Mouse (Mus musculus): ENCODE results near the gene Ncln.
"Not testable (repeated sequence)": the region's sequence is repeated elsewhere in the genome, so short reads cannot be mapped to it uniquely, and the experiment has no call there.

The Ncln gene

DNA sequence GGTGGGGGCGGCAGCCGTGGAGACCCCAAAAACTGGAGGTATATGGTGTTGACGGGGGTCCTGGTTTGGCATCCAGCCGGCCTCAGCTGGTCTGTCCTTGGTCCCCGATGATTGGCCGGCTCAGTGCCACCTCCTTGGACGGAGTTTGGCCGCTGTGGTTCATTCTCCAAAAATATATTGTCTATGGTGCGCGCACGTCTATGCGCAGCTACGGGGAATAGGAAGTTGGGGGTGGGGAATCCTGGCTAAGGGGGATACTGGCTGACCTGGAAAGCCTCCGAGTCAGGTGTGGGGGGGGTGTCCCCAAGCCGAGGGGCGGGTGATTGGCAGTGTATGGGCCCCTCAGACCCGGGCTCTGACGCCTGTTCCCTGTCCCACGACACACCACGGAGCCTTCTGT is 35.7 kb downstream of the Ncln start:
- peak; percentile 21 for DNase-seq

DNA sequence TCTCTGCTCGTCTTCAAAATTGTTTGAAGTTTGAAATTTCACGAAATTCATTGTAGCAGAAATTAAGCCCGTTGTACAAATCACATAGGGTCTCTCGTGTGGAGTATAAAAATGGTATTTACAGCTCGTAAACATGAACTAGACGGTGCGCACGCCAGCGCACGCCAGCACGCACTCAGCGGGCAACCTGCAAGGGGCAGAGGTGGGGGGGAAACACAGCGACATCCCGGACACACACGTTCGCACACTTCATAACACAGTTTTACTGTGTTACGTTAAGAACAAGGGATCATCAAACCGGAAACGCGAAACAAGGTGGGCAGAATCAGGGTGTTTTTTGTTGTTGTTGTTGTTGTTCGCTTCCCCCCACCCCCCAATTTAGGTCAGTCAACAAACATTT is 36.8 kb downstream of the Ncln start:
- peak; percentile 11 for DNase-seq

DNA sequence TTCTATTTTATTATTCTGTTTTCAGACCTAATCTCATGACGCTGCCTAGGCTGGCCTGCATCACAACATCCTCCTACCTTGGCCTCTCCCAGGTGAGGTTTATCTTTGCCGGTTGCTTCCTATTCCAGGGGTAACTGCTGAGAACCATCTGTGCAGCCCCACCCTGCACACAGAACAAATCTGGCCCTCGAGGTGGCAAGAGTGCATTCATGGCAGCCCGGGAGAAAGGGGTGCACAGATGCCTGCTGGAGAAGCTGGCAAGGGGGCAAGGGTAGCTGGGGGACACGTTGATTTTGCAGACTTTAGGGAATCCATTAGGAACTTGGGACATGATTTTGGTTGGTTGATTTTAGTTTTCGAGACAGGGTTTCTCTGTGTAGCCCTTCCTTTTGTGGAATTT is 37.9 kb downstream of the Ncln start:
- DNase-seq: peak; percentile 7

DNA sequence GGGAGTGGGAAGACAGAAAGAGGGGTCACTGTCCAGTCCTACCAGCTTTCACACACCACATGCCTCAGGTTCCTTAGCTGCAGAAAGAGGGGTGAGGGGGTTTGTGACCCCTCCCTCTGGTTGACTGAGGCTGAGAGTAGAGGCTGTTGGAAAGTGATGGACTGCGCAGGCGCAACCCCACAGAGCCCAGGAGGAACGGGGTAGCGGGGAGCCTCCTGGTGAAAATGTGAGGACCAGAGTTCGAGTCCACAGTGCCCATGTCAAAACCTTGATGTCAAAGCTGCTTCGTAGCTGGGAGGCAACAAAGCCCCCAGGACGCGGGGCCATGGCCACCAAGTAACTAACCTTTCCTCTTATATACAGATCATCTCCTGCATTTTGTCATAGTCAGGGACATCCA is 38.6 kb downstream of the Ncln start:
- DNase-seq: peak; percentile 5

DNA sequence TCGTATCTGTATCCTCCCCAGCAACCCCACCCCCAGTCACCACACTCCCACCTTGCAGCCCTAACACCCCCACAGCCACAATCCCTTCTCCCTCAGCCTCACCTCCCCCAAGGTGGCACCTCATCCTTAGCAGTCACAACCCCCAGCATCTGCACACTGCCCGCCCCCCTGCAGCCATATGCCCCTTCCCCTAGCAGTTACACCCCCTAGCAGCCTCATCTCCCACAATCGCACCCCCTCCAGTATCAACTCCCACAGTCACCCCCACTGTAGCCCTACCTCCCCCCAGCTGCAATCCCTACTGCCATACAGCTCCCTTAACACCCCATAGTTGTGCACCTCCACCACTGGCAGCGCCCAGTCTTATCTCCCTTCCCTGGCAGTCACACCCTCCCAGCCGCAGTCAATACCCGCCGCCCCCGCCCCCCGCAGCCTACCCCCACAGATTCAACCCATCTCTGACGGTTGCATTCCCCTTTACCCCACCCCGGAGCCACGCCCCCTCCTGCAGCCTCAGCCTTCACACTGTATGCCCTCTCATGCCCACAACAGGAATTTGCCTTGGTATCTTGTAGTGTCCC is 39.1 kb downstream of the Ncln start:
- DNase-seq: peak; percentile 6

DNA sequence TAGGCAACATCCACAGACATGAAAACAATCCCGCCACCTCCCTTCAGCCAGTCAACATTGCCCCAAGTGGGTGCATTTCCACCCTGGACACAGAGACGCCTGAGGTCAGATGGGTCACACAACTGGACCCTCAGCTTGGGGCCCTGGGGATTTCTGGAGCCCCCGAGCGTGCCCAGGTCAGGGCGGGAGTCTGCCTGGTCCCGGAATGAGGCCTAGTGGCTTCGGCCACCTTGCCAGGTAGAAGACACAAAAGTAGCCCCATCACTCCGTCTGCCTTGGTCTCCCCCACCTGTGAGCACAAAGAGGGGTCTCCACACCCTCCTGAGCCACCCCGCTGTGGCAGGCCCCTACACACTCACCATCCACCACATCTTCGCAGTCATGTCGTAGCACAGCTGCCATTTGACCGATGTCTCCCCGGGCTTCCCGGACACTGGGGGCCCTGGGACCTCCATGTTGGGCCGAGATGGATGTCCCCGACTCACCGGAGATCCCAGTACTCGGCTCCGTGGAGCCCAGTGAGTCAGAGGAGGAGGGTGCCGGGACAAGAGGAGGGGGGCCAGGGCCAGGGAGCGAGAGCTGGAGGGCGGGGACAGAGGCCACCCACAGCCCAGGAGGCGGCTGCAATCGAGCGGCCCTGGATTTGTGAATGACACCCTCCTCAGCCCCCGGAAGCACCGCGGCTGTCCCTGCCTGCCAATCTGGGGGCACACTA is 40.9 kb downstream of the Ncln start, which contains the start of gene Nfic:
Nfic (minus strand) TSS at position 455 of the 715 bp plus-strand sequence.
- peak; percentile 6 for DNase-seq

DNA sequence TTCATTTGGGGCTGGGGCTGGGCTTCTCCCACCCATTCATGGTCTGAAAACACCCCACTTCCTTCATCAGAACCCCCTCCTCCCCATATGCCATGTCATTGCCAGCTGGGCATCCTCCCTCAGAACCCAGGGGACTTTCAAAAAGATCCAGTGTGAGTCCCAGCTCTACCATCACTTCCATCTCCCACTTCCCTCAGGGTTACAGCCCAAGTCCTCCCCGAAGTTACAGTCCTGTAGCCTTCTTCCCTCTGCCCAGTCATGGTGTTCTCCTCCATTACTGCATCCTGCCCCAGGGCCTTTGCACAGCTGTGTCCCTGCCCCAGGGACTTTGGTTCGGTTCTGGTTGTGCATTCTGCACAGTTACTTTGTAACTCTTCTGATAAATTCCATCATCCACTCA is 42.1 kb downstream of the Ncln start:
- no peak for DNase-seq

DNA sequence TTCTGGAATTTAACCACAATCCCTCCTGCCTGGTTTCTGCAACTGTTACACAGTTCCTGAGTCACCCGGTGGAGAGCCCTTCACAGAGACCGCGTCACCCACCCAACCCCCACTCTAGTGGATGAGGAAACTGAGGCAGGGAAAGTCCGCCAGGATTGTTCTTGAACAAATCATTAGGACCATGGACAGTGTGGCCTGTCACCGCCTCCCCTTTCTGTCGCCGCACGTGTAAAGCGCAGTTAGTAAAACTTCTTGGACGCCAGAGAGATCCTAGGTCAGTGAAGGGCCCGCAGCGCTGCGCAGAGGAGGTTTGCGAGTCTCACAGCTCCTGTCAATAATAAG is 43.3 kb downstream of the Ncln start:
- no peak for DNase-seq

DNA sequence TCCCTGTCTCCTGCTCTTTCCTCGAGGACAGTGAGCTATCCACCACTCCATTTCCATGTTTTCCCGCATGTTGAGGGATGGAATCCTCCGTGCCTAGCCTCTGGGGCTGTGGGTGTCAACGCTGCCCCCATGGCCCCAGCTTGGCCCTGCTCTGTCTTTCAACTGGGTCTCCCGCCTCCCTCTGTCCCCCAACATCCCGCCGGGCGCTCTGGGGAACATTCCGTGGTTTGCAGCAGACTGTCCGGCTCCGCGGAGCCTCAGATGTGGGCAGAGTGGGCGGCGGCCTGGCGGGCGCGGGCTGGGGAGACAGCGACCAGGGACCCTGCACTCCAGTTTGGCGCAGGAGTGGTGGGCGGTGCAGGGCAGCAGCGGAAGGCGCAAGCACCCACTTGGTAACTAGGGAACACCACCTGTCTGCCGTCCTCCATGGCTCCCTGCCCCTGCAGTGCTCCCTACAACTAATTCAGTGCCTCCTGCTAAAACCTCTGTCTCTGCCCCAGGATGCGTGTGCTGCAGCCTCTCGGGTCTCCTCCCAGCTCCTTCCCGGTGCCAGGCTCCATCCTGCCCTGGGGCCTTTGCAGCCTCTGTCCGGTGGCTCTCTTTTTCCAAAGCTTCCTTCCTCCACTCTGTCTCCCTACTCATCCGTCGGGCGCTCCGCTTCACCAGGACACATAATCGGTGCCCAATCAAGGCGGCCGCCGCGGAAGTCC is 43.8 kb downstream of the Ncln start:
- peak; percentile 21 for DNase-seq

DNA sequence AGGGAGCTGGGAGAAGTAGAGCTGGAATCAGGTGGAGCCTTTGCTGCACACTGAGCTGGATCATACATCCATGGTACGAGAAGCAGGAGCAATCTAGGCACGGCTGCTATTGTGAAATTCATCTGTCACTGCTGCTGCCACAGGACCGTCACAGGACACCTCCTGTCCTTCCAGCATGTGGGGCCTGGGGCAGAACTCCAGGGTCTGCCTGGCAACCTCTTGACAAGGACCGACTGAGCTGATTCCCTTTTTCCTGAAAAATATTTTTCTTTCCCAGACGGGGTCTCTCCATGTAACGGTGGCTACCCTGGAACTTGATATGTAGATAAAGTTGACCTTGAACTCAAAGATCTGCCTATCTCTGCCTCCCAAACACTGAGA is 44.8 kb downstream of the Ncln start:
- DNase-seq: no peak

DNA sequence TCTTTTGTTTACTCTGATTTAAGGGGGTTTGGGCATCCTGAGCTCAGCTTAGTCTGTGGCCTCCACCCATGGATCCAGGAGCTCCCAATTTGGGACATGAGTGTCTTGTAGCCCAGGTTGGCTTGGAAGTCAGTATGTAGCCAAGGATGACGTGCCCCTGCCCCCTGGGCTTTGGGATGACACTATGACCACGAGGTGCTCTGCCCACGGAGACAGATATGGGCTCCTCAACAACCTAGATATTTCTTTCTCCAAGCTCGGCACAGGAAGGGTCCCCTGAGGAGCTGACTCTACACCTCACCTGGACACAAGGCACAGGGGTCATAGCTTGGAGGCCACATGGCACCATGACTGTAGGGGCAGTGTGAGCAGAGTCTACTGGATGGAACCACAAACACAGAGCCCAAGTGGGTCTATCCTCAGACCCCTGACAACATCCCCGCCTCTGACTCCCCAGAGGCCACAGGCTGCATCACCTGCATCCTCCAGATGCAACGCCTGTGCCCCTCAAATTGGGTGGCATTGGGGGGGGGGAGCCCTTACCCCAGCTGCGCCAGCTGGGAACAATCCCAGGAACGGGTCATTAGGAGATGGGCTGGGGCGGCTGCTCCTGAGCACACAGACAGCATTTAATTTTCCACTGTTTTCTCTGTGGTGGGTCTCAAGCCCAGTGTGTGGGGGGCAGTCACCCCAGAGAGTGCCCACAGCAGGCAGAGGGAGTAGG is 45.4 kb downstream of the Ncln start:
- DNase-seq: no peak

DNA sequence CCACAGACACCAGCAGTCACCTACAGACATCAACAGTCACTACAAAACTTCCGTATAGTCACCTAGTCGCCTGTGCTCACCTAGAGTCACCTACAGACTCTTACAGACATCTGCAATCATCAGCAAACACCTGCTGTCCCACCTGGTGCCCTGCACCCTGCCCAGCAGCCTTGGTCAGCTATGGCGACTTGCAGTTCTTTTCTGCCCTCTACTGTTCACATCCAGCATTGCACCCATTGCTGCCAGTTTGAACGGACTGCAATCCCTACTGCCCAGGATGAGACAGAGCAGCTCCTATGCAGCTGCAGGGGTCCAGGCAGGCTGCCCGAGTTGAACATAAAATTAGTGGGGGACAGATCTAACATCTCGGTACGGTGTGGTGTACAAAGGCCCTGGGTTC is 46.1 kb downstream of the Ncln start:
- DNase-seq: peak; percentile 80

DNA sequence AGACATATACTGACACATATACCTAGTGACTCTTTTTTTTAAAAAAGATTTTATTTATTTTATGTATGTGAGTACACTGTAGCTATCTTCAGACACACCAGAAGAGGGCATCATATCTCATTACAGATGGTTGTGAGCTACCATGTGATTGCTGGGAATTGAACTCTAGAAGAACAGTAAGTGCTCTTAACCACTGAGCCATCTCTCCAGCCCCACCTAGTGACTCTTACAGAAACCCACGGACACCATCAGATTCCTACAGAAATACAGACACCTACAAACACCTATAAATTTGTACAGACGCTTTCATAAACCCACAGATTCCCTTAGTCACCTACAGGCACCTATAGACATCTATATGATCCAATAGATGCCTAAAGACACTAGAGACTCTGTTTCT is 50.7 kb downstream of the Ncln start:
- DNase-seq: not testable (repeated sequence)

DNA sequence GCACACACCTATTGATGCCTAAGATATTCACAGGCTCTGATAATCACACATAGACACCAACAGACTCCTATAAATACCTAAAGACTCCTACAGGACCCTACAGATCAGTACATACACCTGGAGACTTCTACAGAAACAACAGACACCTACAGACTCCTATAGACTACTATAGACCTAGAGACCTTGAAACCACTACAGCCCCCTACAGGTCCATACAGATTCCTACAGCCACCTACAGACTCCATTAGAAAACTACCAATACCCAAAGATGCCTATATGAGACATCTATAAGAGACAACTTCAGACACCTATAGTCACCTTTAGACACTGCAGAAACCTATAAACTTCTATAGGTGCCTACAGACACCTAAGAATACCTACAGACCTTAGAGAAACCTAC is 55.2 kb downstream of the Ncln start:
- DNase-seq: no peak
